Mouse (Mus musculus) lung, postnatal 0 days (tissue): ENCODE measurements around the gene Zan. TPM values are rescaled to one million over a fixed set of nuclear protein-coding genes. Genes with fewer than 3 reads are reported as not detected.

Source experiments
- ATAC-seq: fragments of 200-750 bp; cut with Nextera tagmentation; 2 replicates; pipeline ENCODE4 v1.8.0; 2017; ENCODE audit warnings: moderate library complexity
- DNase-seq: peaks from one replicate; pipeline ENCODE4 v3.0.0-alpha.2; 2016; ENCODE audit warnings: low spot score
- H3K27ac ChIP-seq: fragments of 300-500 bp; sonication (generic); 2 replicates; pipeline ENCODE4 v1.5.1; 2014; ENCODE audit warnings: antibody characterized with exemption, mild to moderate bottlenecking, low read length, mixed read lengths
- H3K27me3 ChIP-seq: fragments of 300-500 bp; sonication (generic); replicated peaks from 2 replicates; pipeline ENCODE4 v1.6.1; 2014; ENCODE audit warnings: low read length, mixed read lengths; ENCODE audit not compliant: insufficient read depth
- H3K36me3 ChIP-seq: fragments of 300-500 bp; sonication (generic); 2 replicates; pipeline ENCODE4 v1.6.1; 2014; ENCODE audit warnings: low read length, mixed read lengths; ENCODE audit not compliant: insufficient read depth
- H3K4me1 ChIP-seq: fragments of 300-500 bp; sonication (generic); 2 replicates; pipeline ENCODE4 v1.6.1; 2014; ENCODE audit warnings: antibody characterized with exemption, low read depth, low read length, mixed read lengths; ENCODE audit not compliant: insufficient read depth
- H3K4me2 ChIP-seq: fragments of 300-500 bp; sonication (generic); replicated peaks from 2 replicates; pipeline ENCODE4 v1.6.1; 2014; ENCODE audit warnings: low read depth, mild to moderate bottlenecking, low read length, moderate library complexity, mixed read lengths
- H3K4me3 ChIP-seq: fragments of 300-500 bp; sonication (generic); 2 replicates; pipeline ENCODE4 v1.5.1; 2014; ENCODE audit warnings: low read depth, low read length
- H3K9ac ChIP-seq: fragments of 300-500 bp; sonication (generic); replicated peaks from 2 replicates; pipeline ENCODE4 v1.6.1; 2014; ENCODE audit warnings: low read depth, mild to moderate bottlenecking
- H3K9me3 ChIP-seq: fragments of 300-500 bp; sonication (generic); 2 replicates; pipeline ENCODE4 v1.6.1; 2016; ENCODE audit warnings: low read length, mixed read lengths
- CTCF ChIP-seq: IDR thresholded peaks from 2 replicates; pipeline ENCODE4 v1.5.1; 2016; ENCODE audit warnings: antibody characterized with exemption, mild to moderate bottlenecking
- EP300 ChIP-seq: IDR thresholded peaks from 2 replicates; pipeline ENCODE4 v1.6.1; 2016; ENCODE audit warnings: antibody characterized with exemption, mild to moderate bottlenecking, control low read depth
- WGBS: fragments of 180-500 bp; shearing (Covaris S2); extraction: QIAGEN DNeasy Blood & Tissue Kit; methylation state at CpG from one replicate; pipeline ENCODE4 v1.1.7; 2014; 5-methylcytosine and 5-hydroxymethylcytosine counted together
- polyA plus RNA-seq: library from polyadenylated mRNA; unstranded; fragments of >200 nt; fragmentation: Nextera tagmentation; extraction: Ambion mirVana; gene quantifications from 2 replicates; pipeline ENCODE4 v1.2.1, GENCODE M21; 2015

The Zan gene
- polyA plus RNA-seq = 0.11 TPM in 2 replicates

DNA sequence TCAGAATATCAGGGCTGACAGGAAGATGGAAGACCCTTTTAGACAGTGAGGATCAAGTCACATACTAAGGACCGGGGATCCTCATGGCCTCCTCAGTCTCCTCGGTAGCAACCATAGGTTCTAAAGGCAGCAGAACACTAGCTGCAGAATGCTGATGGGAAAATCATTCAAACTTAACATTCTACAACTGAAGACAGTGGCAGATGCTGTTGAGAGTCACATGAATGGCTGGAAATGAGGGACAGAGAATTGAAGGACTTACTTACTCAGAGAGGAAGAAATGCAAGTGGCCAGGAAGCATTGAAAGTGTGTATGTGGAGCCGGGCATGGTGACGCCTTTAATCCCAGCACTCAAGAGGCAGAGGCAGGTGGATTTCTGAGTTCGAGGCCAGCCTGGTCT, at the start of gene Zan:
Gene Zan, minus strand, starts transcription at position 101 of the 400 bp plus-strand sequence.
- H3K9me3 ChIP-seq = no peaks in the 10 kb centered on the region
- TF ChIP-seq EP300 = no peak
- TF ChIP-seq CTCF = no peak
- ATAC-seq (no peak), DNase-seq (no peak)
- no peaks in the 10 kb centered on the region for H3K36me3 ChIP-seq
- no peak within 1 kb of the TSS for H3K4me2 ChIP-seq
- WGBS = 78% methylated on average over 5 of the region's 5 CpGs
- no peaks in the 10 kb centered on the region for H3K27me3 ChIP-seq
- H3K9ac ChIP-seq = no peak within 1 kb of the TSS
- H3K27ac ChIP-seq = no peak within 1 kb of the TSS
- H3K4me3 ChIP-seq = no peak within 1 kb of the TSS
- H3K4me1 ChIP-seq = no peaks in the 10 kb centered on the region

DNA sequence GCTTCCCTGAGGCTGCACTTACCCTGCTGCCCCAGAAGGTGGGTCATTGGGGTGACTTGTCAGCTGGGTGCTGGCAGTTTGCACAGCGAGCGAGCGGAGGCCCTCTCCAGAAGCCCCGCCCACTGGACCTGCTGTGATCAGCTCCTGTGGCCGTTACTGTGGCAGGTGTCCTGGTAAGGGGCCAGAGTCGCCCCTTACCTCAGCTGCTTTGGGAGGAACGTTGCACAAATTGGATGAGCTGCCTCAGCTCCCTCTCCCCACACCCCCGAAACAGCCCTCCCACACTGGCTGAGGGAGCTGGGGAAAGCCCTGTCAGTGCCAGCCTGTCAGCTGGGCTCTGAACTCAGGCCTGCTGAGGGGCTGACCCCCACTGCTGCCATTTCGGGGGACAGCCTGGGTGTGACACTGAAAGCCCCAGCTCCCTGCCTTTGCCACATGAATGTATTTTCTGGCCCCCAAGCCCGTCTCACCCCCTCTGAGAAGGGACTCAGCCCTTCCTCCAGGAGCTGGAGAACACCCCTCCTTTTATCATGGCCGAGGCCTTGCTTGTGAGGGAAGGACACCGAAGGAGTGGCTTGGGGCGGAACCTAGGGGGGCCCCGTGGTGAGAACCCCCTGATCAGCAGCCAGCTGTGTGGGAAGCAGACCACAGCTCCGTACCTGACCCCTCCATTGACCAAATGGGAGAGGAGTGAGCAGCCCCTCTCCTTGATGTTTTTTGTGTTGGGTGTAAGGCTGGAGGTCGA, 49.5 kb upstream of the Zan start:
- 41% methylated on average over 16 of the region's 16 CpGs for whole genome bisulfite sequencing
- Histone ChIP-seq H3K4me2 (no peak overlapping the region), H3K4me3 (no peak overlapping the region), H3K4me1 (0 out of 2 replicates have a peak, but pooled peaks cover 6% of the 10 kb centered on the region), H3K9me3 (no peaks in the 10 kb centered on the region), H3K9ac (no peak overlapping the region), H3K27me3 (no peaks in the 10 kb centered on the region), H3K27ac (no peak overlapping the region), H3K36me3 (peaks cover 53% of the 10 kb centered on the region)
- DNase-seq (peak; percentile 67), ATAC-seq (no peak)
- TF ChIP-seq EP300 = no peak
- TF ChIP-seq CTCF = peak; percentile 38

DNA sequence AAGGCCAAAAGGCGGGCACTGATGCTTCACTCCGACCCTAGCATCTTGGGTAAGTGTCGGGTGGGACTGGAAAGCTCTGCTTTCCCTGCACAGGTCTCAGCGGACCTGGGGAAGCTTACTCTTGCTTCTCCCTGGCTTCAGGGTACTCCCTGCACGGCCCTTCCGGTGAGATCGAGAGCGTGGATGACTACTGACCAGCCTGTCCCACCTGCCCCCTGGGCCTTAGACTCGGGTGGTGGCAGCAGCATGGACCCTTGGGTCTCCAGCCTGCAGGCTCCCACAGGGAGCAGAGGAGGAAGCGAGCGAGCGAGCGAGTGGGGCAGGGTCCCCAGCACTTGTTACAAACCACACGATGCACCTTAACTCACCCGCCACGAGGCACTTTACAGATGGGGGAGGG, 48.6 kb upstream of the Zan start:
- no peak for ATAC-seq
- WGBS = 73% methylated on average over 16 of the region's 16 CpGs

DNA sequence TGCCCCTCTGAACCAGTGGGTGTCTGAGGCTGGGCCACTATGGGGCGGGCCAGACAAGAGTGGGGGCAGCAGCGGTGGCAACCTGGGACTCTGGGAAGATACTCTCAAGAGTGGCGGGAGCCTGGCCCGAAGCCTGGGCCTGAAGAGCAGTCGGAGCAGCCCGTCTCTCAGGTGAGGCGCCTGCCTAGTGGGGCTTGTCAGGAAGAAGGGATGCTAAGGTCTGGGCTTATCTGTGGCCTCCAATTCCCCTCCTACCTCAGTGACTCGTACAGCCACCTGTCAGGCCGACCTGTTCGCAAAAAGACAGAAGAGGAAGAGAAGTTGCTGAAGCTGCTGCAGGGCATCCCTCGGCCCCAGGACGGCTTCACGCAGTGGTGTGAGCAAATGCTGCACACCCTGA, 47.8 kb upstream of the Zan start:
- ATAC-seq = no peak
- H3K4me2 ChIP-seq = no peak overlapping the region
- 82% methylated on average over 13 of the region's 13 CpGs for WGBS

More for the DNA sequence above, 48.6 kb upstream of the Zan start:
- no peak overlapping the region for H3K27ac ChIP-seq
- no peak overlapping the region for H3K4me3 ChIP-seq
- H3K36me3 ChIP-seq = peaks cover 62% of the 10 kb centered on the region
- TF ChIP-seq CTCF (no peak), EP300 (no peak)
- no peaks in the 10 kb centered on the region for H3K9me3 ChIP-seq
- H3K4me2 ChIP-seq = no peak overlapping the region
- no peak overlapping the region for H3K9ac ChIP-seq
- no peak for DNase-seq
- H3K4me1 ChIP-seq = 0 out of 2 replicates have a peak, but pooled peaks cover 6% of the 10 kb centered on the region
- H3K27me3 ChIP-seq = no peaks in the 10 kb centered on the region

DNA sequence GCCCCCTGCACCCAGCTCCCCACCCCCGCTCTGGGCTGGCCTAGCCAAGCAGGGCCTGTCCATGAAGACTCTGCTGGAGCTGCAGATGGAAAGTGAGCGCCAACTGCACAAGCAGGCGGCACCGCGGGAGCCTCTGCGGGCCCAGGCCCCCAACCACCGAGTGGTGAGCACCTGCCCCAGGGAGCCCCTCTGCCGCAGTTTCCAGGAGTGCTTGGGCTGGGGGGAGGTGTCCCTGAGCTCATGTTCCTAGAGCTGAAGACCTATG, 47.3 kb upstream of the Zan start:
- ATAC-seq (no peak), DNase-seq (no peak)
- Histone ChIP-seq H3K4me3 (no peak overlapping the region), H3K9me3 (no peaks in the 10 kb centered on the region), H3K36me3 (peaks cover 69% of the 10 kb centered on the region), H3K27me3 (no peaks in the 10 kb centered on the region), H3K27ac (no peak overlapping the region), H3K4me1 (no peaks in the 10 kb centered on the region), H3K4me2 (no peak overlapping the region), H3K9ac (no peak overlapping the region)
- TF ChIP-seq CTCF = no peak
- no peak for TF ChIP-seq EP300
- WGBS = 86% methylated on average over 8 of the region's 8 CpGs

More for the DNA sequence above, 47.8 kb upstream of the Zan start:
- no peak overlapping the region for H3K9ac ChIP-seq
- no peaks in the 10 kb centered on the region for H3K4me1 ChIP-seq
- no peaks in the 10 kb centered on the region for H3K27me3 ChIP-seq
- no peaks in the 10 kb centered on the region for H3K9me3 ChIP-seq
- H3K4me3 ChIP-seq = no peak overlapping the region
- no peak for DNase-seq
- no peak overlapping the region for H3K27ac ChIP-seq
- TF ChIP-seq CTCF (no peak), EP300 (no peak)
- peaks cover 70% of the 10 kb centered on the region for H3K36me3 ChIP-seq

DNA sequence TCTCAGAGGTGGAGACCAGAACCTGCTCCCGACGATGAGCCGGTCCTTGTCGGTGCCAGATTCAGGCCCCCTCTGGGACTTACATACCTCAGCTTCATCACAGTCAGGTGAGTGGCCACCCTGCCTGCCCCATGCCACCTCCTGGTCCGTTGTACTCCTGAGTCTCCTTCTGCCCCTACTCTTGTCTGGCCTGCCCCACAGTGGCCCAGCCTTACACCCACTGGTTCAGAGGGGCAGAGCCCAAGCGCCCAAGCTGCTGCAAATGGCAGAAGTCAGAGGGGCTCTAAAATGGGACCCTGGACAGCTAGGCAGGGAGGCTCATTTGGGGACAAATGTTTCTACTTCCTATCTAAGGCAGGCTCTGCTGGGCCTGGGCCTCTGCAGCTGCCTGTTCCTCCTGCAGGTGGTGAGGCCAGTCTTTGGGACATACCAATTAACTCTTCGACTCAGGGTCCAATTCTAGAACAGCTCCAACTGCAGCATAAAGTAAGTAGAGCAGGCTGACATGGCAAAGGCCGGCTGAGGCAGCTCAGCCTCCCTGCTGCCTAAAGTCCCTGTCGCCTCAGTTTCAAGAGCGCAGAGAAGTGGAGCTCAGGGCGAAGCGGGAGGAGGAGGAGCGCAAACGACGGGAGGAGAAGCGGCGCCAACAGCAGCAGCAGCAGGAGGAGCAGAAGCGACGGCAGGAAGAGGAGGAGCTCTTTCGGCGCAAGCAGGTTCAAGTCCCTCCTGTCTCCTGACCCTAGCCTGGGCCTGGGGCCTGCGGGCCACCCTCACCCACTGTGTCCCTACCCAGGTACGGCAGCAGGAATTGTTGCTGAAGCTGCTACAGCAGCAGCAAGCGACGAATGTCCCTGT, 46.8 kb upstream of the Zan start:
- TF ChIP-seq EP300 (no peak), CTCF (peak; percentile 29)
- Histone ChIP-seq H3K27ac (no peak overlapping the region), H3K4me2 (no peak overlapping the region), H3K9me3 (no peaks in the 10 kb centered on the region), H3K36me3 (peaks cover 64% of the 10 kb centered on the region), H3K9ac (no peak overlapping the region), H3K4me1 (no peaks in the 10 kb centered on the region), H3K27me3 (no peaks in the 10 kb centered on the region), H3K4me3 (no peak overlapping the region)
- ATAC-seq = no peak
- WGBS = 74% methylated on average over 25 of the region's 25 CpGs
- DNase-seq = peak; percentile 5
